ENCODE assay signal across 8 mouse cellular contexts in genomic region chr12:109527414-109528262, GRCm38 (mm10).
DNase-seq lines count a peak whose midpoint lies in the region; ATAC-seq and TF ChIP-seq lines count a peak whose summit lies in the region.
"Had no signal": no experiment of that assay in that cellular context is flagged by ENCODE, and none has a peak within 500 bp of the region (broad histone marks: within the 10 kb centered on the region; RNA-seq: fewer than 3 reads in every experiment).

No protein-coding gene starts in this region.

- H3K4me2 ChIP-seq in lung, postnatal 0 days (replicated peaks; ENCODE audit: low read depth, low read length) = peak overlapping the region; percentile 48
- H3K4me2 ChIP-seq in forebrain, postnatal 0 days (ENCODE audit: low read depth) = peak overlapping the region; percentile 40
- H3K4me2 ChIP-seq in liver, embryonic 13.5 days = peak overlapping the region; percentile 43

- no peaks in the 10 kb centered on the region for H3K27me3 ChIP-seq in lung, postnatal 0 days (replicated peaks; ENCODE audit: insufficient read depth, low read length)
- H3K27me3 ChIP-seq in forebrain, postnatal 0 days (ENCODE audit: insufficient read depth, low read length) = no peaks in the 10 kb centered on the region
- peaks cover 28% of the 10 kb centered on the region for H3K27me3 ChIP-seq in liver, embryonic 13.5 days

- TF ChIP-seq CTCF in lung, postnatal 0 days (IDR thresholded peaks at IDR 0.05) = no peak
- TF ChIP-seq CTCF in forebrain, postnatal 0 days (IDR thresholded peaks at IDR 0.05; ENCODE audit: low read depth) = no peak

- no peak overlapping the region for H3K27ac ChIP-seq in lung, postnatal 0 days (ENCODE audit: low read length)
- H3K27ac ChIP-seq in forebrain, postnatal 0 days (ENCODE audit: low read depth, low read length) = no peak overlapping the region
- H3K27ac ChIP-seq in liver, embryonic 13.5 days = peak overlapping the region; percentile 29
- H3K27ac ChIP-seq: macrophage had no signal

- H3K9me3 ChIP-seq in lung, postnatal 0 days (ENCODE audit: low read length) = peaks cover 3% of the 10 kb centered on the region; the same call in 1 of the 2 replicates
- H3K9me3 ChIP-seq in forebrain, postnatal 0 days (ENCODE audit: low read length) = peaks cover 30% of the 10 kb centered on the region
- H3K9me3 ChIP-seq in liver, embryonic 13.5 days (replicated peaks) = peaks cover 13% of the 10 kb centered on the region; the same call in 1 of the 2 replicates

- H3K4me3 ChIP-seq in lung, postnatal 0 days (ENCODE audit: low read depth, low read length) = peak overlapping the region; percentile 29; the same call in 1 of the 2 replicates
- peak overlapping the region; percentile 13; the same call in 1 of the 2 replicates for H3K4me3 ChIP-seq in forebrain, postnatal 0 days (ENCODE audit: low read depth, low read length)
- H3K4me3 ChIP-seq in liver, embryonic 13.5 days (replicated peaks) = peak overlapping the region; percentile 29; the same call in 1 of the 2 replicates

- peak; percentile 44 for DNase-seq in lung, postnatal 0 days (ENCODE audit: low spot score)
- no peak for DNase-seq in lung, adult 18-20 months
- DNase-seq in forebrain, postnatal 0 days = no peak
- DNase-seq in liver, embryonic 13.5 days = no peak
- no peak for DNase-seq in ovary, postnatal 14 days (ENCODE audit: low spot score)
- DNase-seq in left cerebral cortex, adult 8-10 months (ENCODE audit: low spot score in 2 of 2) = no peak

- 55% methylated on average over 29 of the region's 29 CpGs for WGBS in lung, postnatal 0 days
- 59% methylated on average over 29 of the region's 29 CpGs for WGBS in forebrain, postnatal 0 days
- WGBS in liver, embryonic 13.5 days (ENCODE audit: insufficient replicate concordance) = 50% methylated on average over 29 of the region's 29 CpGs

- ATAC-seq in lung, postnatal 0 days = peak; percentile 43
- peak; percentile 65 for ATAC-seq in forebrain, postnatal 0 days
- ATAC-seq in liver, embryonic 13.5 days (ENCODE audit: low read depth) = peak; percentile 68
- no peak for ATAC-seq in monocyte, adult 5-6 weeks (replicated peaks; ENCODE audit: insufficient number of reproducible peaks, low FRiP score, low TSS enrichment, poor library complexity, severe bottlenecking)

- no peak for TF ChIP-seq EP300 in lung, postnatal 0 days (IDR thresholded peaks at IDR 0.05)

- no peak overlapping the region for H3K9ac ChIP-seq in lung, postnatal 0 days (replicated peaks; ENCODE audit: low read depth)
- no peak overlapping the region for H3K9ac ChIP-seq in forebrain, postnatal 0 days
- no peak overlapping the region for H3K9ac ChIP-seq in liver, embryonic 13.5 days

- no peaks in the 10 kb centered on the region for H3K36me3 ChIP-seq in lung, postnatal 0 days (ENCODE audit: insufficient read depth, low read length)
- no peaks in the 10 kb centered on the region for H3K36me3 ChIP-seq in forebrain, postnatal 0 days (ENCODE audit: insufficient read depth)
- H3K36me3 ChIP-seq in liver, embryonic 13.5 days = no peaks in the 10 kb centered on the region

- peaks cover 13% of the 10 kb centered on the region for H3K4me1 ChIP-seq in lung, postnatal 0 days (ENCODE audit: insufficient read depth, low read depth, low read length)
- H3K4me1 ChIP-seq in forebrain, postnatal 0 days (ENCODE audit: insufficient read depth) = no peaks in the 10 kb centered on the region
- H3K4me1 ChIP-seq in liver, embryonic 13.5 days (replicated peaks) = peaks cover 45% of the 10 kb centered on the region
